Mouse (Mus musculus): ENCODE data around the gene Fam173a. TPM values are rescaled to one million over a fixed set of nuclear protein-coding genes. Genes with fewer than 3 reads are reported as not detected.
"Not testable (repeated sequence)": the region's sequence is repeated elsewhere in the genome, so short reads cannot be mapped to it uniquely, and the experiment has no call there.

The Fam173a gene
- polyA plus RNA-seq, 3 experiments from 2014 or later, result 158 to 288 (median 193) TPM

DNA sequence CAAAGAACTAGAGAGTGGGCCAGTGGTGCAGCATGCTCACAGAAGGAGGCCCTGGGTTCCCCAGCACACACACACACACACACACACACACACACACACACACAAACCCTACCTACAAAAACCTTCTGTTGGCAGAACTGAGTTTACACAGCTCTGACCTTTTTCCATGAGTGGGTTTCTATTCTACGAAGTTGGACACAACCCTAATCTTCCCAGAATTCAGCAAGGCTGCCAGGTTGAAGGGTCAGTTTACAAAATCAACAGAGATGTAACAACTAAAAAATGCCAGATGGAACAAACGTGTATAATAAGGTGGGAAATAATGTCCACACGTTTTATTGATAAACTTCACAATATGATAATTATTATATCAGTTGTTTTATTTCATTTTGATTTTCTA lies 35.0 kb downstream of the Fam173a start:
- no peak for ATAC-seq

DNA sequence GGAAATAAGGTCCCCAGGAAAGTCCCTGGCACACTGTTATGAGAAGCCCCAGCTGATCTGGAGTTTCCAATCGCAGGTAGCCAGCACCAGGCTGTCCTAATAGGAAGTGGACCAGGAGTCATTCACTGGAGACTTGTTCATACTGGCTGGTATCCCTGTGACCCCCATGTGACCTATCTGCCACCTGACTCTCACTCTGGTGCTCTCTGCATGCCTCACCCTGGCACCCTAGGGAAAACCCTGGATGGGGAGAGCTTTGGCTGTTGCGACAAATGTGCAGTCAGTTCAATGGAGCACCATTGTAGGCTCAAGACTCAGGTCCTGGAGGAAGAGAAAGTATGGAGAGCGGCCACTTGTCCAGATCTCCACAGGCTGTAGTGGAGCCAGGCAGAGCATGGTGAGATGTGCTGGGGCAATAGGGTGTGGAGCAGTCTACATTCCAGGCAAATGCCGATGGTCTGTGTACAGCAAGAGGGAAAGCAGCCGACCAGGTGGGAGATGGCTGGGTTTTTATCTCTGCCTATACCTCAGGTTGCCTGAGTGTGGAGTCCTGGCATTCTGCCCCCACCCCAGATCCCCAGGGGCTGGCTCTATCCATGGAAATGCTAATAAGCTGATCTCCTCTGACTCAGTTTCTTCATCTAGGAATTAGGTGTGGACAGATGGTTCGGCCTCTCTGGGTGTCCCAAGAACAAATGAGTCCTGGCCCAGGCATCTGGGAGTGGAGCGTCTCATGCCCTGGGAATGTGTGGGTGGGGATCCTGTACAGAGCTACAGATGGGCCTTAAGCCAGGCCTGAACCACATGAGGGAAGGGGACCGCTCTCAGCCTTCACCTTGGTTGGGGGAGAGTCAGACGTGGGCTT lies 36.1 kb downstream of the Fam173a start:
- ATAC-seq, result no peak

DNA sequence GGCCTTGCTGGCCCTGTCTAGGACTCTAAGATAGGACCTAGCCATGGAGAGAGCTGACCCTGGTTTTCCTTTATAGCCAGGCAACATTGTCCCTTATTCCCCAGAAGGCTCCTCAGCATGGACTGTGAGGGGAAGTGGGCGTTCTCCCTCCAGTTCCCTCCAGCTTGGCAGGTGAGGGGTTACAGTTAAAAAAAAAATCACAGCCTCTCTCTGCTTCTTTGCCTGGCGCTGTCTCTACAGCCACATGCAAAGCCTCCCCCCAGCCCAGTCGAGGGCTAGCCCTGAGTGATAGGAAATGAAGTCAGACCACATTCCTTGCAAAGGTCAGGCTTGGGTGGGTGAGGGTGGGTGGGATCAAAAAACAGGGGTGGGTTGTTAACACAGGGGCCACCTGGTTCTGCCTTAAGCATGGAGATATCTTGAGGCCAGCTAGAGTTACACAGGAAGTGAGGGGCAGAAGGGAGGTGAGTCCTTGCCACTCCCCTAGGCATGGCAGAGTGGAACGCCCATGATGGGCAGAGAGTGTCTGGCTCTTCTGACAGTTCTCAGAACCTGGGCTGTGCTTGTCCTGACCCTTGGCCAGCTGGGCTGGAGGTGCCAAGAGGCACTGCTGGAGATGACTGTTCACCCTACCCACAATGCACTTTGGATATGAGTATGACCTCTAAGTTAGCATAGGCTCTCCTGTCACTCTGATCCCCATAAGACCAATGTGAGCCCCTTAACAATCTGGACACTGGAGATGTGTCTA lies 36.9 kb downstream of the Fam173a start:
- ATAC-seq, result no peak

DNA sequence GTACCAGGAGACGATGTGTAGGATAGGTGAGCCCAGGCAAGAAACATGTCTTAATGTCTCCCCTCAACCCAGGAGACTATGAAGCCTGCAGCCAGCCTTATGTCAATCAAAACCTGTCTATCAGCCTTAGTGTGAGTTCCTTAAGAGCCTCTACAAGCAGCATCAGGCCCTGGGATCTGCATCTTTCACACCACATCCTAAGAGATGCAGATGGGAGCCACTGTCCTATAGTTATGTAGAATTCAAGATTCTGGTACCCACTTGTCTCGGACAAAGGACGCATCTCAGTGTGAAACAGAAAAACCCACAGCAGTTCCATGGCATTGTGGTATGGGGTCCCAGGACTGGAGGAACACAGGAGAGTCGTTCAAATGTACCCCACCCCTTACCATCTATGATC lies 37.6 kb downstream of the Fam173a start:
- ATAC-seq, result no peak

GRCm38 (mm10) chr17:25754241-25754640 lies 38.5 kb downstream of the Fam173a start, which contains the start of gene Msln:
Gene Msln (minus strand): TSS chr17:25754378.
- no peak for ATAC-seq

GRCm38 (mm10) chr17:25751446-25751845 lies 41.3 kb downstream of the Fam173a start:
- no peak for ATAC-seq

GRCm38 (mm10) chr17:25749314-25749713 lies 43.4 kb downstream of the Fam173a start:
- no peak for ATAC-seq

GRCm38 (mm10) chr17:25748238-25748637 lies 44.5 kb downstream of the Fam173a start:
- ATAC-seq, result no peak

DNA sequence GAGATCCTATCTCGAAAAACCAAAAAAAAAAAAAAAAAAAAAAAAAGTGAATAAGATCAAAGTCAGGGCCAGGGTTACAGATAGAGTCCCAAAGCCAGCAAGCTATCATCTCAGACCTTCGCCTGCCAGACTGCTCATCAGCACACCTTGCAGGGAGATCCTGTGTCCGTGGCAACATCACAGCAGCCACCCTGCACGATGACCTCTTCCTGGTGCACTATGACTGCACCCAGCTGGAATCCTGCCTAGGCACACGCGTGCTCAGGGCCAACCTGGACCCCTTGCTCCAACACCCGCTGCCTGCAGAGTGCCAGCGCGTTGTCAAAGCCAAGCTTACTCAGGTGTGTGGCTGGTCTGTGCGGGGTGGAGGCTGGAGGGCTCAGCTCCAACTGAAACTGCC lies 48.4 kb downstream of the Fam173a start:
- ATAC-seq, result no peak

GRCm38 (mm10) chr17:25743831-25744230 lies 48.9 kb downstream of the Fam173a start:
- no peak for ATAC-seq

- not testable (repeated sequence) for ATAC-seq
Measured at GRCm38 (mm10) chr17:25741471-25741870, 51.2 kb downstream of the Fam173a start.

Other genes starting within 250 kb of the Fam173a start
- gene Sox8, start 222.2 kb downstream of the Fam173a start, polyA plus RNA-seq (2017; shearing (Covaris generic)), result not detected
- 10 to 100 TPM; 11.3 to 19.4 (median 16.5) TPM for gene Lmf1, start 213.8 kb downstream of the Fam173a start, polyA plus RNA-seq (2017; shearing (Covaris generic))
- not detected for gene Gng13, start 75.7 kb downstream of the Fam173a start, polyA plus RNA-seq (2017; shearing (Covaris generic))
- gene Chtf18, start 65.5 kb downstream of the Fam173a start, polyA plus RNA-seq (2017; shearing (Covaris generic)), result 10 to 100 TPM in 1 of 3 experiments, 1 to 10 TPM in 2; 1.4 to 12.9 (median 3.9) TPM
- 10 to 100 TPM in 2 of 3 experiments, 1 to 10 TPM in 1; 8.6 to 12.5 (median 11.2) TPM for gene Rpusd1, start 65.2 kb downstream of the Fam173a start, polyA plus RNA-seq (2017; shearing (Covaris generic))
- gene Mslnl, start 56.9 kb downstream of the Fam173a start, polyA plus RNA-seq (2017; shearing (Covaris generic)), result not detected
- gene Msln, start 38.5 kb downstream of the Fam173a start, polyA plus RNA-seq (2017; shearing (Covaris generic)), result not detected
- 10 to 100 TPM; 16.4 to 18.4 (median 17.0) TPM for gene Narfl, start 19.1 kb downstream of the Fam173a start, polyA plus RNA-seq (2017; shearing (Covaris generic))
- gene Haghl, start 7.2 kb downstream of the Fam173a start, polyA plus RNA-seq (2017; shearing (Covaris generic)), result 10 to 100 TPM; 23.1 to 41.8 (median 31.1) TPM
- gene Ccdc78, start 6.3 kb downstream of the Fam173a start, polyA plus RNA-seq (2017; shearing (Covaris generic)), result under 1 TPM in 2 of 3 experiments, not detected in 1; 0.50 to 0.75 TPM
- gene AC134908.4, start 2.8 kb upstream of the Fam173a start, polyA plus RNA-seq (2017; shearing (Covaris generic)), result not detected
- 1 to 10 TPM; 3.3 to 5.7 (median 5.6) TPM for gene Metrn, start 4.2 kb upstream of the Fam173a start, polyA plus RNA-seq (2017; shearing (Covaris generic))
- gene Fbxl16, start 16.2 kb upstream of the Fam173a start, polyA plus RNA-seq (2017; shearing (Covaris generic)), result not detected
- gene Wdr24, start 30.7 kb upstream of the Fam173a start, polyA plus RNA-seq (2017; shearing (Covaris generic)), result 10 to 100 TPM; 13.8 to 23.4 (median 19.3) TPM
- 10 to 100 TPM; 12.5 to 26.2 (median 23.9) TPM for gene Jmjd8, start 36.0 kb upstream of the Fam173a start, polyA plus RNA-seq (2017; shearing (Covaris generic))
- 10 to 100 TPM; 60.7 to 79.7 (median 78.2) TPM for gene Stub1, start 40.5 kb upstream of the Fam173a start, polyA plus RNA-seq (2017; shearing (Covaris generic))
- 1 to 10 TPM in 1 of 3 experiments, not detected in 2; 1.7 TPM for gene Rhbdl1, start 44.4 kb upstream of the Fam173a start, polyA plus RNA-seq (2017; shearing (Covaris generic))
- gene Gm20683, start 48.9 kb upstream of the Fam173a start, polyA plus RNA-seq (2017; shearing (Covaris generic)), result 1 to 10 TPM in 1 of 3 experiments, under 1 TPM in 2; 0.26 to 1.1 (median 0.67) TPM
- 10 to 100 TPM; 21.2 to 32.3 (median 23.4) TPM for gene Rhot2, start 52.0 kb upstream of the Fam173a start, polyA plus RNA-seq (2017; shearing (Covaris generic))
- 1 to 10 TPM; 3.3 to 7.0 (median 6.8) TPM for gene Wdr90, start 68.6 kb upstream of the Fam173a start, polyA plus RNA-seq (2017; shearing (Covaris generic))
- 1 to 10 TPM; 2.5 to 3.9 (median 3.5) TPM for gene Mcrip2, start 75.9 kb upstream of the Fam173a start, polyA plus RNA-seq (2017; shearing (Covaris generic))
- gene Mettl26, start 82.2 kb upstream of the Fam173a start, polyA plus RNA-seq (2017; shearing (Covaris generic)), result 100 to 1,000 TPM in 1 of 3 experiments, 10 to 100 TPM in 2; 91.1 to 121 (median 98.2) TPM
- 1 to 10 TPM in 2 of 3 experiments, under 1 TPM in 1; 0.93 to 1.9 (median 1.4) TPM for gene Wfikkn1, start 88.0 kb upstream of the Fam173a start, polyA plus RNA-seq (2017; shearing (Covaris generic))
- gene Rab40c, start 126.8 kb upstream of the Fam173a start, polyA plus RNA-seq (2017; shearing (Covaris generic)), result 1 to 10 TPM; 6.0 to 7.9 (median 7.5) TPM
- 10 to 100 TPM; 22.0 to 28.6 (median 27.4) TPM for gene Pigq, start 152.0 kb upstream of the Fam173a start, polyA plus RNA-seq (2017; shearing (Covaris generic))
- gene Nhlrc4, start 152.1 kb upstream of the Fam173a start, polyA plus RNA-seq (2017; shearing (Covaris generic)), result not detected
- not detected for gene A930017K11Rik, start 159.7 kb upstream of the Fam173a start, polyA plus RNA-seq (2017; shearing (Covaris generic))
- gene Capn15, start 192.9 kb upstream of the Fam173a start, polyA plus RNA-seq (2017; shearing (Covaris generic)), result 1 to 10 TPM; 5.6 to 6.0 (median 5.7) TPM